Mouse (Mus musculus) adrenal gland, postnatal 25 days (tissue): ENCODE measurements at regions not wholly inside any gene's neighbourhood (a gene's known extent, or its start where the extent isn't known, plus 50 kb on each side); places are given as distances from the start of the nearest gene placed in this dataset.
"Not testable (repeated sequence)": the region's sequence is repeated elsewhere in the genome, so short reads cannot be mapped to it uniquely, and the experiment has no call there.

ENCODE experiments used
- DNase-seq: peaks from one replicate; pipeline ENCODE4 v3.0.0; 2021; ENCODE audit warnings: mixed read lengths

- DNase-seq: no peak
These were observed 560.6 kb downstream of the Nyap2 start for GRCm38 (mm10) chr1:81637357-81637756.

- no peak for DNase-seq
These were observed 576.4 kb downstream of the Nyap2 start for GRCm38 (mm10) chr1:81652990-81653717.

DNA sequence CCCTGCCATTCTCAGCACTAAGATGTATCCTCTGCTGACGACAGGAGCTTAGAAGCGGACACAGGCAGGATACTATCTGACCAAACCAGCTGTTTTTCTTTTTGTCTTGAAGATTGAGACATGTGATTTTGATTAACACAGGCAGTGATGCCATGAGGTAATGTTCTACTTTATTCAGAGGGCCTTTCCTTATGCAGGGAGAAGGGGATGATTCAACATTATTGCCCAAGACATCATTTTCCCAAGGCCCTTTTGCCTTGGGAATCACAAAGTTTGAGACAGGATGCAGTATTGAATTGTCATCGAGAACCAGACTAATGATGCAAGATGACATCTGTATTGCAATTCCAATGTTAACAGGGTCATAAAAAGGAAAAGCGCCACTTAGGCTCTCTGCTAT lies 571.7 kb upstream of the Gm9747 start:
- DNase-seq: no peak

GRCm38 (mm10) chr1:81671142-81671541 lies 561.8 kb upstream of the Gm9747 start:
- no peak for DNase-seq

- DNase-seq: no peak
These were observed 561.2 kb upstream of the Gm9747 start for GRCm38 (mm10) chr1:81671725-81672124.

DNA sequence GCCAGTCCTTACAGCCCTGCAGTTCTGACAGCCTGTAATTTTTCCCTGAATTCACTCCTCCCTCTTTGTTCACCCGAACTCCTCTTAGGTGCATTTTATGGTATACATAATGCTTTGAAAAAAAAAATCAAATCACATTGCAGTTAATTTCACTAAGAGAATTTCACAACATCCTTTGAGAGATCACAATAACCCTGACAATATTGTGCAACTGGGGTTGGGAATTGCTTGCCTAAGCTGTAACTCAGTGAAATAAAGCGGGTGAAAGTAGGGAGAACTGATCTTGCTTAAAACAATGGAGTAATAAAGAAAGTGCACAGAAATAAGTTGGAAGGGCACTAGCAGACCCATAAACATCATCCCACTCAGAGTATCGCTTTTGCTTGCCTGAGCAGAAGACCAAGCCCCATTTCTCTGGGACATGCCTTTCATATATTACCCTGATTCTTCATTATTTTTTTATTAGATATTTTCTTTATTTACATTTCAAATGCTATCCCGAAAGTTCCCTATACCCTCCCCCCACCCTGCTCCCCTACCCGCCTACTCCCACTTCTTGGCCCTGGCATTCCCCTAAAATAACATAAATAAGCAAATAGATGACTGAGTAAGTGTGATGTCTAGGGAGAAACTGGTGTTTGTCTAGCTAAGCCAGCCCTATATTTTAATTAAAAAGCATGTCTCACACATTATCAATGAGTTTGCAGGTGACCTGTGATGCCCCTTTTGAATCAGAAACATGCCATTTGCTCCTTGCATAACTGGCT lies 557.2 kb upstream of the Gm9747 start:
- no peak for DNase-seq

DNA sequence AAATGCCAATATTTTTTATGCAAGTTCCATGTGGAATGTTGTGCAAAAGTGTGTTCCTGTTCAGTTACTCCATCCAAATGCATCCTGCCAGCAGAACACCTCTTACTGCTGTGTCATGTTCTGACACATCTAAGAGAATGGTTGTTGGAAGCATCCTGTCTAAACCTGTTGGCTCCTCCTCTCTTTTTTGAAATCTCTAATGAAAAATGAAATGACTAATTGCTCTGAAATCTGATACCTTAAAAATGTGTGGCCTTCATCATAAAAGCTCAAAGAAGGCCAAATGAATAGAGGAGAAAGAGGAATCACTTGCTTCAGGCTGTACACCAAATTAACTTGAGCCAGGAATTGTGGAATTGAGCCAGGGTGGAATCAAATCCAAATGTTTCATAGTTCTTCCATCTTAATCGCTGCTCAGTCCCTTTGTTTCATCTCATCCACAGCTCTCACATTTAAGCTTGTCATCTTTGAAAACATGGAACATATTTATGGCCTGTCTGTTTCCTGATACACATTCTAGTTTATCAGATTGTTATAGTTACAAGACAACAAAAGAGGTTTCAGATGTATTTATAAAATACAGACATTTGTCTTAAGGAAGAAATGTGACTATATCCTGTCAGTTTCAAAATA lies 555.0 kb upstream of the Gm9747 start:
- no peak for DNase-seq

DNA sequence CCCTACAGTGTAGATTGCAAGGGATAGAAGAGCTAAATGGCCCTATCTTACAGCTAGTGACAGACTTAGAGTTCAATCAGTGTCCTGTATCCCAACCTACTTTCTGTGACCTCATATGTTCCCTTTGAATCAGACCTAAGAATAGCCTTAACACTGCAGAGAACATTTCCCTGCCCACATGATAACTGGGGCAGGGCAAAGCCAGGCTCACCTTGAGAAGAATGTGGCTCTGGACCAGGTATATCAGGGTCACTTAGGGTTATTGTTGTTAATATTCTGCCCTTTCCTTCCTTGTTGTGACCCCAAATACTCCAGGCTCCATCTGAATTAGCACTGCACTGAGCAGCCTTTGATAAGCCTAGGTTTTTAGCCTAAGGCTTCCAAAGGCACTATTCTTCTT lies 536.8 kb upstream of the Gm9747 start:
- DNase-seq: no peak

DNA sequence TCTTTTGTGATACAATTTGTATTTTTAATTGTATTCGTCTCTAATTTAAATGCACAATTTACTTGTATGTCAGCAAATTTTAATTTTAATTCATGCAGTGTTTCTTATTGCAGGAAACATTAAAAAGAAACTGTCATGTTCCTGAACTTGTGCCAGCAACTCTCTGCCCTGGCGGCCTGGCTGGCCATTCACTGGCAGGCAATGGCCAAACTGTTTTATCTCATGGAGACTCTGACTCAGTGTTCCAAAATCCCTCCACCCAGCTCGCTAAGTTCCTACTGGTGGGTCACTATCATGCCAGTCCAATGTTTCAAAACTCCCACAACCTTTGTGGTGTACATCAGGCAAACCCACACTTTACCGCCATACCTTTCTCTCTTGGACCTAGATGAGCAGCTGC lies 523.7 kb upstream of the Gm9747 start:
- DNase-seq: no peak

DNA sequence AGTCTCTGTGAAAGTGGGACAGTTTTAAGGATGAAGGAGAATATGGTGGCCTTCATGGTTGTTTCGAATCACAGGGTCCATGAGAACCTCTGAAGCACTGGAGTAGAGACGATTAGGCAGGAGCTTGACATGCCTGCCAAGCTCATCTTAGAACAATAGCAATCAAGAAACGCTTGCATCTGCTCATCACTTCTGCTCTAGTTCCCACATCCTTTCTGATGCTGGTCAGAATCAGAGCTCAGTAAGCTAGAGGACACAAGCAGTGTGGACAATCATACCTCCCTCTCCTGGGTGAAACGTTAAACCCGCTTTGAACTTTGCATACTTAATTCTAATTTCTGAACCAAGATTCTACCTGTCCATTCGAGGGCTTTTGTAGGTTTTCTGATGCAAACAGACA lies 515.8 kb upstream of the Gm9747 start:
- no peak for DNase-seq

- no peak for DNase-seq
These were observed 514.7 kb upstream of the Gm9747 start for GRCm38 (mm10) chr1:81718233-81718632.

DNA sequence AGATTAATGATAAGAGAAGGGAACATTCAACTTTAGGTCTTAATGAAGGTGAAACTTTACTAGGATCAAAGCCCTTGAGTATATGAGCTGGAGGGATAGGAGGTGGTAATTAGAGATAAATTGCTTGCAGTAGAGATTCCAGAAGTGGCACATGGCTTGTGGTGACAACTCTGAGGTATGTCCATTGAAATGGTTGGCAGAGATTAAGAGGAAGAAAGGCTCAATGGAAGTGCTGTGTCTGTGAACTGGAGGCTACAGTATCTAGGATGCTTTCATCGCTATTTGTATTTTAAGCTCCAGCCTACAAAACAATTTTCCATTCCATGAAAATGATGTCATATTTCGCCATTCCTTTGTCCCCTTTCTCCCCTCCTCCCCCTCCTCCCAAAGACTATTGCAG lies 508.1 kb upstream of the Gm9747 start:
- no peak for DNase-seq

DNA sequence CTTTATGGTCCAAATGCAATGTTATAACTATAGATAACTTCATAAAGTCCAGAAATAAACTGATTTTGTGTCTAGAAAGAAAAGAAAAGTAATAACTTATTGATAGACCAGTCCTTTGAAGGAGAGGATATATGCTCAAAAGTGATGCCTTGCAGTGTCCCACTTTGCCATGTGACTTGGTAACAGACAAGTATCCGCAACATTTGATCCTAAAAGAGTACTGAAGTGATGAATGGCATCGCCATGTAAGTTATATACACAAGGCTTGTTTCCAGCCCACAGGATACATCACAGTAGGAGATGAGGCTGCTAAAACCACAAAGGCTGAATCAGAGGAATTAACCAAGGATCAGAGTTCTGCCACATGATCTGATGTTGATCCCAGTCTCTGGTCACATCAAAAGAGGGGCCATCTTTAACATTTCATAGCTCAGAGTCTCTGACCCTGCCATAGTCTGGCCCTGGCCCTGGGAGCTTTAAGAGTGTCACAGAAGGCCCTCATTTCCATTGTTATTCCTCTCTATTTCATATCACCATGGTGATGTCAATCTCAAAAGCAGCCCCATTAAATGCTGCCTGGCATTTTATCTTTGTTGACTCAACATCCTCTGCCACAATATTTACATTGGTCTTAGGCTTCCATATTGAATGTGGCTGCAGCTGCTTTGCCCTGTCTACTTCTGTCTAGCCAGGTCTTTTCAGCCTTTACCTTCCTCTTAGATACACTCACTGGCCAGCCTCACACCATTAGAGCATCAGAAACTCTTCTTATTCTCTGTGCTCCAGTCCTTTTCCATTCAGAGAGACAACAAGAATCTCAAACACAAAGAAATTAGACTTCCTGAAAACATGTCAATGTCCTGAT lies 506.4 kb upstream of the Gm9747 start:
- no peak for DNase-seq

- DNase-seq: no peak
These were observed 495.6 kb upstream of the Gm9747 start for GRCm38 (mm10) chr1:81737111-81737833.

DNA sequence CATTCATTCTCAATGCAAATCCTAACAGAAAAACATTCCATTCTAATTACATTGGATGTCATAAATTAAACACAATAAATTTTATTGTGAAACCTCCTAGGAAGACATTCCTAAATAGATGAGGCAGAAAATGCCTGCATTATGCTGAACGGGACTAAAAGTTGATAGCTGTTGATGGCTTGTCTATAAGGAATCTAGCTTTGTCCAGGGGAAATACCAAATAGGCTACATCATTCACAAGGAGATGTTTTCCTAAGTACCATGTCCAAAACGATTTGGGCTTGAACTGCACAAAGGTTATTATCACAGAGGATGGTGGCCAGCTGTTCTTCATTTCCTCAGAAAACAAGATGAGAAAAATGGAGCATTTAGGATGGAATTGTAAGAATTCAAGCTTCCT lies 494.5 kb upstream of the Gm9747 start:
- DNase-seq: no peak

DNA sequence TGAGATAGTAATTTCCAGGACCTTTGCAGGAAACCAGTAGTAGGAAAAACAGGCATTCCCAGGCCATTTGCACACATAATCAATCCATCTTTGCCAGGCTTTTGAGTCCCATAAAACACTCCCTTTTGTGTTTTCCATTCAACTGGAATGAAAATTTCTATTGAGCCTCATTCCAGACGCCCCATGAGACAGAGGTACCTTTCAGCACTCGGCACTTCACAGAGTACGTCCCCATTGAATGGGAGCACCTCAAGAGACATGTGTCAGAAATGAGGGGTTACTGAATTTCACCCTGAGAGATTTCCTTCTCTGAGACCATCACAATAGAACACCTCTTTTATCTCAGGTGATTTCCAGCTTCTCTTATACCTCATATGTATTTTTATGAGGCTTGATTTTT lies 493.5 kb upstream of the Gm9747 start:
- DNase-seq: no peak

- DNase-seq: peak; percentile 38
These were observed 492.9 kb upstream of the Gm9747 start for GRCm38 (mm10) chr1:81739981-81740380.

- DNase-seq: not testable (repeated sequence)
These were observed 491.0 kb upstream of the Gm9747 start for GRCm38 (mm10) chr1:81741882-81742281.

- DNase-seq: peak; percentile 33
These were observed 488.4 kb upstream of the Gm9747 start for GRCm38 (mm10) chr1:81744524-81744923.

DNA sequence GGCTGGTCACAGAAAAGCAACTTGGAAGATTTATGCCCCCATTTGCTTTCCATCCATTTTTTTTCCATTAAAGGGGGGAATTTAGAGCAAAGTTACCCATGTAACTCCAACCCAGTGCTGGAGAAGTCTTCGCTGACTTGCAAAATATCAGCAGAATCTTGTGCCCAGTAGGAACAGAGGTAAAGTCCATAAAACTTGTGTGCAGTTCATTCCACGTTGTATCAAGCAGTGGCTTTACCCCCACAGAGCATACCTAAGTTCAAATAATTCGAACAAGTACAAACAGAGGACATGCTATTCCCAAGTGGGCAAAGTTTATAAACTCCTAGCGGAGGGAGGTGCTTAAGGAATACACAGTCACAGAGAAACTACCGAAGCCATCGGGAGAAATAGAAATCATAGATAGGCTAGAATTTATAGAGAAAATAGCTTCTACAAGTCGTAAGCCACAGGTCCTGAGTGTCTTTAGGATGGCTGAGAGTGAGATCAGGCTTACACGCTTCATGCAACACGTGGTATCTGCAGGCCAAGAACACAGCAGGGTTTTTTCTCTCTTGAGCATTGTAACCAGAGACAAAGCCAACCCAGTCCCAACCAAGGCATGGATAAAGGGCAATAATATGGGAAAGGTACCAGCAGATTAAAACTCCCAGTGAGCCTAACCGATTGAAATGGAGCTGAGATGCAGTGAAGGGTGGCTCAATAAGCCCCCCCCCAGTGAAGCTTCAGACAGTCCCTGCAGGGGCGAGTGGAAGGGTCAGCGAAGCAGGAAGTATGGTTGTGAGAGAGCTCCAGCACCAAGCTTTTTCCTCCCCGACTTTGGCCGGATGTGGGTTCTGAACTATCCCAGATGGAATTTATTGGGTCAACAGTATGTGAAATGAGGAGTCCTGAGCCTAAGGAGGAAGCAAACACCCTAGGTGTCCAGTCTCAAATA lies 487.6 kb upstream of the Gm9747 start:
- DNase-seq: no peak

DNA sequence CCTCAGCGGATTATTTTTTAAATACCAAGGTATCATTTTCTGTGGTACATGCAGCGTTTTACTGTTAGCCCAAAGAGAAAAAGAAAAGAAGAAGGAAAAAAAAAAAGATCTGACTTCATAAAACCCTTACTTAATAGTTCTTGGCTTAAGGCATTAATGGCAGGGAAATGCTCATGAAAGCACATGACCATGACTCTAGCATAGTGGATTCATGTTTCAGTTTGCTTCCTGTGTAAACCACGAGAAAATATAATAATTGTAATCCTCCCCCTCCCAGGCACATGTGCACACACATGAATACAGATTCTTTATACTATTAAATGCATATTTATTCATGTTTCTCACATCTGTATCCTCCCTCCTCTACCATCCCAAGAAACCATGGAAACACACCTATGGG lies 486.9 kb upstream of the Gm9747 start:
- no peak for DNase-seq
